Mouse (Mus musculus): ENCODE measurements around the gene Cln3. TPM values are rescaled to one million over a fixed set of nuclear protein-coding genes. Genes with fewer than 3 reads are reported as not detected.

Cln3 gene
- polyA plus RNA-seq, 1 experiment: 3.6 TPM

DNA sequence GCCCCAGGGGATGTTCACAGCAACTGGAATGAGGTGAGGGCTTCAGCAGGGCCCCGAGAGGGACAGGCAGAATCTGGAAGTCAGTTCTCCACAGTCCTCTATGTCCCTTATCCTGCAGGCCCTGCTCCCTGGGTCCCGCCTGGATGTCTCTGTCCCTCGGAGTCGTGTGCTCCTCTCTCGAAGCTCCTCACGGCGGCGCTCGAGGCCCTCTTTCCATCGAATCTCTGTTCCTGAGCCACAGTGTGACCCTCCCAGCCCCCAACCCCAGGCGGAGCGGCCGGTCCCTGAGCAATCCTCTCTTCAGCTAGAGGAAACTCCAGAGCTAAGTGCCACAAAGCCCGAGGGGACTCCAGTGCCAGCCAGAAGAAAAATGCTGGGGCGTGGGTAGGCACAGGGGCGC, 2.2 kb upstream of the Cln3 start:
- Histone ChIP-seq H3K79me2 (ENCODE audit: control insufficient read depth, insufficient read depth) (no peaks in the 10 kb centered on the region), H3K4me3 (no peak overlapping the region), H3K36me3 (ENCODE audit: control insufficient read depth, insufficient read depth) (no peaks in the 10 kb centered on the region), H3K4me2 (ENCODE audit: low read depth) (no peak overlapping the region), H3ac (ENCODE audit: control insufficient read depth, insufficient read length) (no peak overlapping the region), H3K27me3 (ENCODE audit: control insufficient read depth, insufficient read depth, insufficient read length) (no peaks in the 10 kb centered on the region)
- no peak for TF ChIP-seq MYOG (IDR thresholded peaks at IDR 0.05; ENCODE audit: control insufficient read depth in 1 of 3, insufficient read depth in 1 of 3, insufficient read length in 2 of 3, low read depth in 2 of 3)

DNA sequence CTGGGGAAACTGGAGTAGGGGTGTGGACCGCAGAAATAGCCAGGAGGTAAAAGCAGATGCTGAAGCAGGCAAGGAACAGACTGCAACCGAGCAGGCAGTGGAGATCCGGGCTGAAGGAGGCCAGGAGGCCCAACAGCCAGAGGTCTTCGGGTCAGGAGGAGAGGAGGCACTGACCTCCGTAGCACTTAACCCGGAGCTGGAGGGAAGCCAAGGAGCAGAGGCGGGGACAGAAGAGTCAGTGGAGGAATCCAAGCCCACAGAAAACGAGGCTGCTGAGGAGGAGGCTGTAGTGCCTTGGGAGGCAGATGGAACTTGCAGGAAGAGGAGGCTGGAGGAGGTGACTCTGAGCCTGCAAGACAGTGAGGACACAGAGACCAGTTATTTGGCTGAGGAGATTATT, 1.2 kb upstream of the Cln3 start:
- Histone ChIP-seq H3K4me2 (ENCODE audit: low read depth) (no peak overlapping the region), H3K36me3 (ENCODE audit: control insufficient read depth, insufficient read depth) (no peaks in the 10 kb centered on the region), H3K4me3 (no peak overlapping the region), H3K27me3 (ENCODE audit: control insufficient read depth, insufficient read depth, insufficient read length) (no peaks in the 10 kb centered on the region), H3ac (ENCODE audit: control insufficient read depth, insufficient read length) (no peak overlapping the region), H3K79me2 (ENCODE audit: control insufficient read depth, insufficient read depth) (no peaks in the 10 kb centered on the region)
- no peak for TF ChIP-seq MYOD1 (IDR thresholded peaks at IDR 0.05; ENCODE audit: control insufficient read depth in 1 of 3, insufficient read length in 2 of 3, low read depth in 2 of 3)
- no peak for TF ChIP-seq SRF (IDR thresholded peaks at IDR 0.05; ENCODE audit: control insufficient read depth, insufficient read length, low read depth)
- TF ChIP-seq POLR2AphosphoS2 (IDR thresholded peaks at IDR 0.05; ENCODE audit: insufficient read length, low read depth): no peak
- no peak for TF ChIP-seq REST (IDR thresholded peaks at IDR 0.05; ENCODE audit: insufficient read depth, insufficient read length)
- TF ChIP-seq E2F4 (IDR thresholded peaks at IDR 0.05; ENCODE audit: insufficient read depth): no peak
- no peak for TF ChIP-seq MAX (IDR thresholded peaks at IDR 0.05; ENCODE audit: low read depth)
- no peak for TF ChIP-seq TCF12 (IDR thresholded peaks at IDR 0.05; ENCODE audit: insufficient read depth, poor library complexity, severe bottlenecking)
- no peak for TF ChIP-seq CEBPB (IDR thresholded peaks at IDR 0.05; ENCODE audit: insufficient read depth, poor library complexity, severe bottlenecking)
- no peak for TF ChIP-seq TCF3 (IDR thresholded peaks at IDR 0.05; ENCODE audit: insufficient read length, low read depth)
- TF ChIP-seq POLR2A (IDR thresholded peaks at IDR 0.05; ENCODE audit: insufficient read length, low read depth): no peak
- TF ChIP-seq MYOG (IDR thresholded peaks at IDR 0.05; ENCODE audit: control insufficient read depth in 1 of 3, insufficient read depth in 1 of 3, insufficient read length in 2 of 3, low read depth in 2 of 3): no peak
- no peak for TF ChIP-seq USF1 (IDR thresholded peaks at IDR 0.05; ENCODE audit: low read depth)

DNA sequence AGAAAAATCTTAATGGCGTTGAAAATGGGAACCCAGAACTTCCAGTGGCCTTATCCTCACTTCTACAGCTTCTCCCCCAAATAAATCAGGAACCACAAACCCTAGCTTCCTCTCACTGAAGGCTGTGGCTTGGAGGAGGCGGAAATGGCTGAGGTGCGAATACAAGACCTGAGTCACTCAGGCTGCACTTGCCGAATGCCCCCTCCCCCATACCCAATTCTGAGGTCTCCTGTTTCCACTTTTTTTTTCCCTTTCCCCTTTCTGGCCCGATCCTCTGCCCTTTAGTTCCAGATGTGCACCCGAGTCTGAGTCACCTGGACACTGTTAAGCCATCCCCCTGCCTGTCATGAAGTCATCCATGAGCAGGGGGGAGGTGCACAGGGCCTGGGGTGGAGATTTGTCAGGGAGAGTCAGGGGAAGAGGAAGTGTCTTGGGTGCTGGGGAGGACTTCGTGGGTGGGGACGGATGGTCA, 1.1 kb downstream of the Cln3 start, which contains the start of gene Apobr:
Gene Apobr (plus strand): TSS at position 437 of the 472 bp plus-strand sequence.
- peak within 1 kb of the TSS; percentile 16 for H3K4me3 ChIP-seq
- H3K79me2 ChIP-seq (ENCODE audit: control insufficient read depth, insufficient read depth): no peaks in the 10 kb centered on the region
- H3ac ChIP-seq (ENCODE audit: control insufficient read depth, insufficient read length): no peak within 1 kb of the TSS
- no peaks in the 10 kb centered on the region for H3K27me3 ChIP-seq (ENCODE audit: control insufficient read depth, insufficient read depth, insufficient read length)
- H3K36me3 ChIP-seq (ENCODE audit: control insufficient read depth, insufficient read depth): no peaks in the 10 kb centered on the region
- H3K4me2 ChIP-seq (ENCODE audit: low read depth): peak within 1 kb of the TSS; percentile 60
- TF ChIP-seq POLR2A (IDR thresholded peaks at IDR 0.05; ENCODE audit: insufficient read length, low read depth) (no peak), USF1 (IDR thresholded peaks at IDR 0.05; ENCODE audit: low read depth) (no peak)

DNA sequence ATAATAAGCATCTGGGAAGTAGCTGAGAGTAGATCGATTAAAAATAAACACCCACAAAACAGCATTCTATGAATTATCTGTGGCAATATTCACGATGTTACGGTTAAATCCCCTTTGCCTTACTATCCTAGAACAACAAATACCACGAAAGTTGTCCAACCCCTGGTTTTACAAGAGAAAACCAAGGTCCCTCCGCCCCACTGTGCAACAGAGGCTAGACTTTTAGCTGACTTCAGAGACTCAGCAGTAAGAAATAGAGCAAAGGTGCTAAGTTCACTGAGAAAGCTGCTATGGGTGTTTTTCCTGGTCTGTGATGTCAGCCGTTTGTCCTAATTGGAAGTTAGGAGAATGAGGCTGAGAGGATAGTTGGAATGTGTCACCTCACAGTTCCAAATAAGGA, 1.9 kb downstream of the Cln3 start:
- H3K4me3 ChIP-seq: peak overlapping the region; percentile 16
- H3K79me2 ChIP-seq (ENCODE audit: control insufficient read depth, insufficient read depth): no peaks in the 10 kb centered on the region
- H3K27me3 ChIP-seq (ENCODE audit: control insufficient read depth, insufficient read depth, insufficient read length): no peaks in the 10 kb centered on the region
- no peaks in the 10 kb centered on the region for H3K36me3 ChIP-seq (ENCODE audit: control insufficient read depth, insufficient read depth)
- TF ChIP-seq TCF3 (IDR thresholded peaks at IDR 0.05; ENCODE audit: insufficient read length, low read depth) (no peak), E2F4 (IDR thresholded peaks at IDR 0.05; ENCODE audit: insufficient read depth) (no peak), MYOD1 (IDR thresholded peaks at IDR 0.05; ENCODE audit: control insufficient read depth in 1 of 3, insufficient read length in 2 of 3, low read depth in 2 of 3) (no peak), MAX (IDR thresholded peaks at IDR 0.05; ENCODE audit: low read depth) (no peak), POLR2A (IDR thresholded peaks at IDR 0.05; ENCODE audit: insufficient read length, low read depth) (no peak), MYOG (IDR thresholded peaks at IDR 0.05; ENCODE audit: control insufficient read depth in 1 of 3, insufficient read depth in 1 of 3, insufficient read length in 2 of 3, low read depth in 2 of 3) (no peak), CEBPB (IDR thresholded peaks at IDR 0.05; ENCODE audit: insufficient read depth, poor library complexity, severe bottlenecking) (no peak), POLR2AphosphoS2 (IDR thresholded peaks at IDR 0.05; ENCODE audit: insufficient read length, low read depth) (no peak), USF1 (IDR thresholded peaks at IDR 0.05; ENCODE audit: low read depth) (no peak), REST (IDR thresholded peaks at IDR 0.05; ENCODE audit: insufficient read depth, insufficient read length) (no peak), SRF (IDR thresholded peaks at IDR 0.05; ENCODE audit: control insufficient read depth, insufficient read length, low read depth) (no peak)
- H3K4me2 ChIP-seq (ENCODE audit: low read depth): peak overlapping the region; percentile 60
- H3ac ChIP-seq (ENCODE audit: control insufficient read depth, insufficient read length): no peak overlapping the region

DNA sequence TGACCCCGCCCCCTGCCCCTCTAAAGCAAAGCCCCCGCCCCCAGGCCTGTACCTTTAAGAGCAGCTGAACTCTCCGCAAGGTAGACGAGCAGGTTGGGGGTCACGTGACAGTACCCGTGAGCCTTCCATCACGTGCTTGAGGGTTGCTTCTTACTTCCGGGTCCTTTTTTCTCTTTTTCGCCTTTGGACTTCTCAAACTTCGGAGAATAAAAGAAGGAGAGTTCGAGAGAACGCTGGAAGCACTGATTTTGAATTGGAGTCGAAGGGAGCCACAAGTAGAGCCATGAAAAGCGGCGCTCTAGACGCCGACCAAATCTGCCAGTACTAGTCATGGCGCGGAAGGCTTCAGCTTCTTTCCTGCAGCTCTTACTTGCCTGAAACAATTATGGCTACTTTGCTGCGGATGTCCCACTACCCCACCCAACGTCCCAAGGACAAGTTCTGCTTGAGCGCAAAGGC, 2.3 kb downstream of the Cln3 start:
- H3K27me3 ChIP-seq (ENCODE audit: control insufficient read depth, insufficient read depth, insufficient read length): no peaks in the 10 kb centered on the region
- TF ChIP-seq E2F4 (IDR thresholded peaks at IDR 0.05; ENCODE audit: insufficient read depth) (no peak), POLR2AphosphoS2 (IDR thresholded peaks at IDR 0.05; ENCODE audit: insufficient read length, low read depth) (peak; percentile 33), POLR2A (IDR thresholded peaks at IDR 0.05; ENCODE audit: insufficient read length, low read depth) (no peak), REST (IDR thresholded peaks at IDR 0.05; ENCODE audit: insufficient read depth, insufficient read length) (no peak), MYOD1 (IDR thresholded peaks at IDR 0.05; ENCODE audit: control insufficient read depth in 1 of 3, insufficient read length in 2 of 3, low read depth in 2 of 3) (no peak), MYOG (IDR thresholded peaks at IDR 0.05; ENCODE audit: control insufficient read depth in 1 of 3, insufficient read depth in 1 of 3, insufficient read length in 2 of 3, low read depth in 2 of 3) (no peak), SRF (IDR thresholded peaks at IDR 0.05; ENCODE audit: control insufficient read depth, insufficient read length, low read depth) (no peak), USF1 (IDR thresholded peaks at IDR 0.05; ENCODE audit: low read depth) (peak; percentile 90)
- peaks cover 3% of the 10 kb centered on the region for H3K36me3 ChIP-seq (ENCODE audit: control insufficient read depth, insufficient read depth)
- no peaks in the 10 kb centered on the region for H3K79me2 ChIP-seq (ENCODE audit: control insufficient read depth, insufficient read depth)
- H3ac ChIP-seq (ENCODE audit: control insufficient read depth, insufficient read length): no peak overlapping the region
- peak overlapping the region; percentile 60 for H3K4me2 ChIP-seq (ENCODE audit: low read depth)
- H3K4me3 ChIP-seq: peak overlapping the region; percentile 16

All from myocyte (in vitro differentiated cells).